Mouse (Mus musculus): ENCODE data around the gene 3110082I17Rik.

DNA sequence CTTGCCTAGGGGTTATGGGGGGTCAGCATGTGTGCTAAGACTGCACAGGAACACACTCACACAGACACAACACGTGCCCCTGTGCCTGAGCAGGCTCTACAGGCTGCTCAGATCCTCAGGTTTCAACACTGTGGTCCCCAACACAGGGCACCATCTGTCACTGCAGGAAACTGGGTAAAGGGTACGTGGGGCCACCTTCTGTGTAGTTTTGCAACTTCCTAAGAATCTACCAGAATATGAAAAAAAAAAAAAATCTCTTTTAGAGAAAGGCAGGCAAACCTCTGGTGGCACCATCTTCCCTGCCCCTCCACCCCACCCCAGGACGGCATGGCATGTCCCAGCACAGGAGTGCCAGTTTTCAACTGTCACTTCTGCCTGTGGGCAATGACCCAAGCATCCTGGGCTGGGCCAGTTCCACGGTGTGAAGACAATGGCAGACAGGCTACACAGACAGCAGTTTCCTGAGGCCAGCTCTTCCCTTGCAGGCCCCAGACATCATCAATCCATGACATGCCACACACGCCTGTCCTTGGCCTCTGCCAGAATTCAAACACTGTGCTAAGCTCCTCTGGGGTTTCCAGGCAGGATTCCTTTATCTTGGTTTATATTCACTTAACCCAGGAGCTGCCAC lies 11.1 kb downstream of the 3110082I17Rik start:
- no peak for TF ChIP-seq ZC3H11A (IDR thresholded peaks at IDR 0.05; ENCODE audit: low read depth, low read length)
- TF ChIP-seq JUND (conservative IDR thresholded peaks at IDR 0.05; ENCODE audit: low read depth, low read length), result no peak
- no peak for TF ChIP-seq CTCF (conservative IDR thresholded peaks at IDR 0.05 in 1 of 2, IDR thresholded peaks at IDR 0.05 in 1 of 2; ENCODE audit: low read depth in 2 of 2, low read length in 2 of 2)
- TF ChIP-seq POLR2A (IDR thresholded peaks at IDR 0.05; ENCODE audit: low read depth, low read length), result no peak
- TF ChIP-seq GABPA (IDR thresholded peaks at IDR 0.05; ENCODE audit: insufficient replicate concordance, low read depth, low read length), result no peak
- TF ChIP-seq ZMIZ1 (IDR thresholded peaks at IDR 0.05; ENCODE audit: low read depth, low read length), result no peak
- TF ChIP-seq POLR2AphosphoS2 (IDR thresholded peaks at IDR 0.05; ENCODE audit: low read depth, low read length), result no peak
- no peak for TF ChIP-seq USF2 (conservative IDR thresholded peaks at IDR 0.05; ENCODE audit: low read depth, low read length)
- TF ChIP-seq MEF2A (IDR thresholded peaks at IDR 0.05; ENCODE audit: borderline replicate concordance, low read depth, low read length), result no peak
- no peak for TF ChIP-seq EP300 (IDR thresholded peaks at IDR 0.05; ENCODE audit: low read length)
- no peak for TF ChIP-seq NELFE (IDR thresholded peaks at IDR 0.05; ENCODE audit: low read depth, low read length)

All from CH12.LX (cell line).